Mouse (Mus musculus) T-helper 17 cell (primary cell): Measurements from ENCODE around the gene Fbxo44.

Experiments
- in situ Hi-C, 2 experiments: fragments of 300-600 bp; cut with MboI, MseI; formaldehyde crosslinking; loops; 1 replicate in 1 of 2; 2 replicates in 1 of 2; pipeline ENCODE4 v1.15.1; 2025; ENCODE audit warnings: high pct_unique_total_duplicates in 2 of 2

Fbxo44 gene

GRCm38 (mm10) chr4:148166986-148167385 is 6.7 kb upstream of the Fbxo44 start:
- in situ Hi-C loops, result loop anchor here (5.0 to 10.0 kb wide), 2 partner anchors 52 to 55 kb away; no protein-coding TSS in a partner anchor

GRCm38 (mm10) chr4:148166431-148166830 is 6.1 kb upstream of the Fbxo44 start:
- in situ Hi-C loops, result loop anchor here (5.0 to 10.0 kb wide), 2 partner anchors 52 to 54 kb away; no protein-coding TSS in a partner anchor

GRCm38 (mm10) chr4:148165551-148165950 is 5.3 kb upstream of the Fbxo44 start:
- in situ Hi-C loops, result loop anchor here (5.0 to 10.0 kb wide), 2 partner anchors 51 to 53 kb away; no protein-coding TSS in a partner anchor

GRCm38 (mm10) chr4:148164461-148164860 is 4.2 kb upstream of the Fbxo44 start:
- in situ Hi-C loops, result loop anchor here (5.0 to 10.0 kb wide), 3 partner anchors 50 to 438 kb away; partner anchors contain the start of genes Masp2 (in 1 of the 2) and Srm (in 1 of the 2)

GRCm38 (mm10) chr4:148164002-148164439 is 3.7 kb upstream of the Fbxo44 start:
- in situ Hi-C loops, result loop anchor here (5.0 to 10.0 kb wide), 3 partner anchors 49 to 438 kb away; partner anchors contain the start of genes Masp2 (in 1 of the 2) and Srm (in 1 of the 2)

GRCm38 (mm10) chr4:148159544-148160435 is 492 bp downstream of the Fbxo44 start:
- in situ Hi-C loops, result loop anchor here (5.0 to 10.0 kb wide), 4 partner anchors 45 to 443 kb away; partner anchors contain the start of genes Masp2 (in 1 of the 2), Mtor (in 1 of the 2) and Srm (in 1 of the 2)

- in situ Hi-C loops, result loop anchor here in 1 of 2 experiments (5.0 kb wide), 1 partner anchor 289 kb away; the partner anchor contains the start of gene Mtor
These were observed 1.6 kb downstream of the Fbxo44 start for GRCm38 (mm10) chr4:148158436-148159348.

GRCm38 (mm10) chr4:148154982-148155381 is 5.3 kb downstream of the Fbxo44 start:
- in situ Hi-C loops, result loop anchor here in 1 of 2 experiments (5.0 kb wide), 1 partner anchor 292 kb away; the partner anchor contains the start of gene Mtor

GRCm38 (mm10) chr4:148154006-148154405 is 6.3 kb downstream of the Fbxo44 start:
- in situ Hi-C loops, result no loop called here

- in situ Hi-C loops, result no loop called here
These were observed 7.7 kb downstream of the Fbxo44 start for GRCm38 (mm10) chr4:148152547-148152946.

- in situ Hi-C loops, result no loop called here
These were observed 8.8 kb downstream of the Fbxo44 start, which contains the start of gene Fbxo6 for GRCm38 (mm10) chr4:148151267-148152168. Gene Fbxo6 (minus strand): TSS chr4:148152140.

GRCm38 (mm10) chr4:148150953-148151266 is 9.4 kb downstream of the Fbxo44 start:
- in situ Hi-C loops, result no loop called here

GRCm38 (mm10) chr4:148150242-148150641 is 10.0 kb downstream of the Fbxo44 start:
- in situ Hi-C loops, result no loop called here

- in situ Hi-C loops, result no loop called here
These were observed 10.7 kb downstream of the Fbxo44 start for GRCm38 (mm10) chr4:148149540-148149939.

GRCm38 (mm10) chr4:148147714-148148113 is 12.6 kb downstream of the Fbxo44 start:
- in situ Hi-C loops, result no loop called here

- in situ Hi-C loops, result no loop called here
These were observed 16.6 kb downstream of the Fbxo44 start for GRCm38 (mm10) chr4:148143721-148144120.

- in situ Hi-C loops, result no loop called here
These were observed 19.9 kb downstream of the Fbxo44 start for GRCm38 (mm10) chr4:148140098-148141011.

GRCm38 (mm10) chr4:148139767-148140097 is 20.6 kb downstream of the Fbxo44 start:
- in situ Hi-C loops, result no loop called here

GRCm38 (mm10) chr4:148137503-148137902 is 22.8 kb downstream of the Fbxo44 start:
- in situ Hi-C loops, result no loop called here
